ENCODE assay signal across 11 mouse cellular contexts in genomic region chr16:50482360-50482786, GRCm38 (mm10). TPM values are rescaled to one million over a fixed set of nuclear protein-coding genes. Genes with fewer than 3 reads are reported as not detected.
DNase-seq lines count a peak whose midpoint lies in the region; ATAC-seq lines count a peak whose summit lies in the region.
"Had no signal": no experiment of that assay in that cellular context is flagged by ENCODE, and none has a peak within 500 bp of the region (broad histone marks: within the 10 kb centered on the region; RNA-seq: fewer than 3 reads in every experiment).

No protein-coding gene starts in this region.

- no peaks in the 10 kb centered on the region for H3K27me3 ChIP-seq in heart, embryonic 11.5 days (ENCODE audit: control insufficient read depth, insufficient read depth, low read length)
- no peaks in the 10 kb centered on the region for H3K27me3 ChIP-seq in liver, embryonic 11.5 days (replicated peaks; ENCODE audit: control insufficient read depth, insufficient read depth, low read length)
- H3K27me3 ChIP-seq in heart, embryonic 16.5 days (ENCODE audit: control insufficient read depth, insufficient read depth, low read length) = no peaks in the 10 kb centered on the region
- H3K27me3 ChIP-seq in neural tube, embryonic 15.5 days (replicated peaks) = no peaks in the 10 kb centered on the region

- no peaks in the 10 kb centered on the region for H3K4me1 ChIP-seq in heart, embryonic 11.5 days (ENCODE audit: control insufficient read depth, insufficient read depth, low read length)
- no peaks in the 10 kb centered on the region for H3K4me1 ChIP-seq in liver, embryonic 11.5 days (replicated peaks; ENCODE audit: control insufficient read depth, insufficient read depth, low read length)
- H3K4me1 ChIP-seq in heart, embryonic 16.5 days (ENCODE audit: control insufficient read depth, insufficient read depth, low read length) = peaks cover 2% of the 10 kb centered on the region; the same call in 1 of the 2 replicates
- H3K4me1 ChIP-seq in neural tube, embryonic 15.5 days = 0 out of 2 replicates have a peak, but pooled peaks cover 6% of the 10 kb centered on the region

- H3K27ac ChIP-seq in heart, embryonic 11.5 days (ENCODE audit: low read depth, low read length) = no peak overlapping the region
- H3K27ac ChIP-seq in liver, embryonic 11.5 days (ENCODE audit: low read depth, low read length) = no peak overlapping the region
- no peak overlapping the region for H3K27ac ChIP-seq in heart, embryonic 16.5 days (ENCODE audit: low read length)
- H3K27ac ChIP-seq in neural tube, embryonic 15.5 days (replicated peaks) = no peak overlapping the region
- H3K27ac ChIP-seq: gastrocnemius, adult 2 months had no signal

- peak overlapping the region; percentile 31 for H3K4me2 ChIP-seq in heart, embryonic 11.5 days
- peak overlapping the region; percentile 24; the same call in 1 of the 2 replicates for H3K4me2 ChIP-seq in liver, embryonic 11.5 days
- peak overlapping the region; percentile 46 for H3K4me2 ChIP-seq in heart, embryonic 16.5 days (ENCODE audit: low read depth, low read length)
- H3K4me2 ChIP-seq in neural tube, embryonic 15.5 days = peak overlapping the region; percentile 31

- no peak overlapping the region for H3K4me3 ChIP-seq in heart, embryonic 11.5 days (ENCODE audit: low read depth, low read length)
- H3K4me3 ChIP-seq in liver, embryonic 11.5 days (ENCODE audit: low read depth, low read length) = no peak overlapping the region
- peak overlapping the region; percentile 16 for H3K4me3 ChIP-seq in heart, embryonic 16.5 days (ENCODE audit: low read length)
- H3K4me3 ChIP-seq in neural tube, embryonic 15.5 days (replicated peaks) = no peak overlapping the region
- H3K4me3 ChIP-seq: gastrocnemius, adult 2 months had no signal

- no peaks in the 10 kb centered on the region for H3K36me3 ChIP-seq in heart, embryonic 11.5 days (ENCODE audit: control insufficient read depth, insufficient read depth, low read length)
- H3K36me3 ChIP-seq in liver, embryonic 11.5 days (ENCODE audit: control insufficient read depth, insufficient read depth, low read length) = no peaks in the 10 kb centered on the region
- H3K36me3 ChIP-seq in heart, embryonic 16.5 days (ENCODE audit: control insufficient read depth, insufficient read depth) = no peaks in the 10 kb centered on the region
- no peaks in the 10 kb centered on the region for H3K36me3 ChIP-seq in neural tube, embryonic 15.5 days

- 23% methylated on average over 9 of the region's 9 CpGs for WGBS in heart, embryonic 11.5 days (ENCODE audit: insufficient replicate concordance)
- WGBS in liver, embryonic 11.5 days = 15% methylated on average over 9 of the region's 9 CpGs
- 23% methylated on average over 9 of the region's 9 CpGs for WGBS in heart, embryonic 16.5 days
- WGBS in neural tube, embryonic 15.5 days = 18% methylated on average over 9 of the region's 9 CpGs

- H3K9ac ChIP-seq in heart, embryonic 11.5 days (ENCODE audit: low read depth, low read length) = no peak overlapping the region
- H3K9ac ChIP-seq in liver, embryonic 11.5 days (ENCODE audit: low read depth, low read length) = no peak overlapping the region
- no peak overlapping the region for H3K9ac ChIP-seq in heart, embryonic 16.5 days (ENCODE audit: low read length)
- no peak overlapping the region for H3K9ac ChIP-seq in neural tube, embryonic 15.5 days (replicated peaks)

- H3K9me3 ChIP-seq in heart, embryonic 11.5 days (replicated peaks; ENCODE audit: control insufficient read depth, low read length) = no peaks in the 10 kb centered on the region
- no peaks in the 10 kb centered on the region for H3K9me3 ChIP-seq in liver, embryonic 11.5 days (ENCODE audit: control insufficient read depth, low read length)
- H3K9me3 ChIP-seq in heart, embryonic 16.5 days (replicated peaks; ENCODE audit: control insufficient read depth, low read length) = no peaks in the 10 kb centered on the region
- H3K9me3 ChIP-seq in neural tube, embryonic 15.5 days (replicated peaks) = no peaks in the 10 kb centered on the region

- DNase-seq in heart, adult 8-10 months (ENCODE audit: low spot score) = no peak
- no peak for DNase-seq in liver, embryonic 11.5 days (ENCODE audit: low spot score)
- no peak for DNase-seq in liver
- no peak for DNase-seq in retina, postnatal 1 day
- no peak for DNase-seq in cerebellum, postnatal 10 days
- DNase-seq: gastrocnemius, adult 2 months; lung, postnatal 36 days had no signal

- no peak for ATAC-seq in heart, embryonic 11.5 days (replicated peaks; ENCODE audit: insufficient number of reproducible peaks, low FRiP score, low TSS enrichment)
- no peak for ATAC-seq in liver, embryonic 11.5 days (replicated peaks; ENCODE audit: low FRiP score)
- no peak for ATAC-seq in heart, embryonic 16.5 days (replicated peaks; ENCODE audit: extremely low read depth, insufficient read depth, low FRiP score)
- no peak for ATAC-seq in neural tube, embryonic 15.5 days (ENCODE audit: low FRiP score)
- ATAC-seq: inflammation-experienced regulatory T-cells, adult 6 months had no signal

RNA-seq across cellular contexts. Expression of gene Bbx, which starts 50.2 kb away (rescaled TPM):
- polyA plus RNA-seq in heart, embryonic 11.5 days (2014; fragmentation: Nextera tagmentation; extraction: Ambion mirVana) = 32.6 and 40.2 TPM in 2 replicates
- total RNA-seq in heart, adult 8-10 months (2022) = 10 to 100 TPM; 13.5 to 17.4 (median 15.8) TPM
- 19.2 and 19.6 TPM in 2 replicates for polyA plus RNA-seq in liver, embryonic 11.5 days (2014; fragmentation: Nextera tagmentation; extraction: Ambion mirVana)
- polyA plus RNA-seq in heart, embryonic 16.5 days (2015; fragmentation: Nextera tagmentation; extraction: Ambion mirVana) = 27.9 and 30.0 TPM in 2 replicates
- 15.4 and 22.3 TPM in 2 replicates for polyA plus RNA-seq in neural tube, embryonic 15.5 days (2015; fragmentation: Nextera tagmentation; extraction: Ambion mirVana)
